Mouse (Mus musculus) C2C12 (cell line): ENCODE results near the gene Coa3. TPM values are rescaled to one million over a fixed set of nuclear protein-coding genes. Genes with fewer than 3 reads are reported as not detected.
A peak's percentile ranks its signal among the peaks of the same experiment; 100 is the strongest.

ENCODE experiments used
- H3K27me3 ChIP-seq: one replicate; pipeline ENCODE4 v1.6.1; 2011; ENCODE audit not compliant: control insufficient read depth, insufficient read depth, insufficient read length
- H3K36me3 ChIP-seq: one replicate; pipeline ENCODE4 v1.6.1; 2011; ENCODE audit not compliant: control insufficient read depth, insufficient read depth
- H3K4me3 ChIP-seq: one replicate; pipeline ENCODE4 v1.5.1; 2011; ENCODE audit warnings: mild to moderate bottlenecking, control low read depth; ENCODE audit not compliant: poor library complexity, insufficient read depth, severe bottlenecking
- H3K79me2 ChIP-seq: one replicate; pipeline ENCODE4 v1.6.1; 2011; ENCODE audit not compliant: control insufficient read depth, insufficient read depth
- H3K79me3 ChIP-seq: one replicate; pipeline ENCODE4 v1.6.1; 2011; ENCODE audit warnings: low read depth, control low read depth
- H3ac ChIP-seq: one replicate; pipeline ENCODE3; 2011; ENCODE audit warnings: low read depth; ENCODE audit not compliant: control insufficient read depth, insufficient read length
- CEBPB ChIP-seq: IDR thresholded peaks from one replicate; pipeline ENCODE4 v1.6.1; 2011; ENCODE audit warnings: low read depth, mild to moderate bottlenecking, control low read depth, moderate library complexity
- CTCF ChIP-seq: IDR thresholded peaks from one replicate; pipeline ENCODE4 v1.5.1; 2011; ENCODE audit not compliant: control insufficient read depth, insufficient read depth, insufficient read length
- FOSL1 ChIP-seq: IDR thresholded peaks from one replicate; pipeline ENCODE4 v1.8.0; 2011; ENCODE audit warnings: mild to moderate bottlenecking, low read length; ENCODE audit not compliant: poor library complexity, insufficient read depth, severe bottlenecking
- MAX ChIP-seq: IDR thresholded peaks from one replicate; pipeline ENCODE4 v1.6.1; 2011; ENCODE audit warnings: mild to moderate bottlenecking, control low read depth
- MYOD1 ChIP-seq: IDR thresholded peaks from one replicate; pipeline ENCODE4 v1.6.1; 2011; ENCODE audit warnings: low read depth; ENCODE audit not compliant: control insufficient read depth, insufficient read length
- MYOG ChIP-seq: IDR thresholded peaks from one replicate; pipeline ENCODE4 v1.6.1; 2011; ENCODE audit not compliant: control insufficient read depth, insufficient read length; ENCODE audit errors: extremely low read depth
- USF1 ChIP-seq: IDR thresholded peaks from one replicate; pipeline ENCODE4 v1.6.1; 2011; ENCODE audit warnings: low read depth, mild to moderate bottlenecking, control low read depth, moderate library complexity
- polyA plus RNA-seq: library from polyadenylated mRNA; unstranded; fragments of >200 nt; fragmentation: generic; extraction: Trizol; gene quantifications from one replicate; pipeline ENCODE4 v1.2.1, GENCODE M21; 2012; ENCODE audit warnings: missing spikeins

The Coa3 gene
- polyA plus RNA-seq, 1 experiment: 85.2 TPM

- Histone ChIP-seq H3K27me3 (peaks cover 11% of the 10 kb centered on the region), H3K79me3 (no peaks in the 10 kb centered on the region), H3K36me3 (no peaks in the 10 kb centered on the region), H3K4me3 (no peak overlapping the region), H3ac (no peak overlapping the region), H3K79me2 (peaks cover 13% of the 10 kb centered on the region)
- TF ChIP-seq USF1: no peak
Measured at GRCm38 (mm10) chr11:101251031-101251430, 27.9 kb downstream of the Coa3 start.

GRCm38 (mm10) chr11:101248258-101248994 lies 30.5 kb downstream of the Coa3 start:
- Histone ChIP-seq H3ac (no peak overlapping the region), H3K27me3 (peaks cover 22% of the 10 kb centered on the region)
- TF ChIP-seq CTCF: peak; percentile 14
- TF ChIP-seq USF1: no peak
- no peak for TF ChIP-seq MYOD1

GRCm38 (mm10) chr11:101247521-101248030 lies 31.3 kb downstream of the Coa3 start:
- H3ac ChIP-seq: no peak overlapping the region
- H3K27me3 ChIP-seq: peaks cover 22% of the 10 kb centered on the region
- TF ChIP-seq CTCF (no peak), FOSL1 (no peak), MAX (no peak), CEBPB (no peak), MYOD1 (no peak), MYOG (no peak)
- H3K79me2 ChIP-seq: no peaks in the 10 kb centered on the region
- H3K36me3 ChIP-seq: no peaks in the 10 kb centered on the region
- no peaks in the 10 kb centered on the region for H3K79me3 ChIP-seq
- H3K4me3 ChIP-seq: no peak overlapping the region

More at GRCm38 (mm10) chr11:101248258-101248994, 30.5 kb downstream of the Coa3 start:
- Histone ChIP-seq H3K4me3 (no peak overlapping the region), H3K79me2 (no peaks in the 10 kb centered on the region), H3K79me3 (no peaks in the 10 kb centered on the region), H3K36me3 (no peaks in the 10 kb centered on the region)

- H3K36me3 ChIP-seq: no peaks in the 10 kb centered on the region
- TF ChIP-seq CTCF (no peak), FOSL1 (no peak), CEBPB (no peak), MAX (no peak), MYOD1 (no peak), MYOG (no peak), USF1 (no peak)
- H3K79me2 ChIP-seq: no peaks in the 10 kb centered on the region
- H3K79me3 ChIP-seq: no peaks in the 10 kb centered on the region
- H3K27me3 ChIP-seq: peaks cover 25% of the 10 kb centered on the region
- H3ac ChIP-seq: peak overlapping the region; percentile 21
- no peak overlapping the region for H3K4me3 ChIP-seq
Measured at GRCm38 (mm10) chr11:101246702-101247012, 32.3 kb downstream of the Coa3 start.

- Histone ChIP-seq H3ac (peak within 1 kb of the TSS; percentile 21), H3K79me3 (no peaks in the 10 kb centered on the region), H3K79me2 (no peaks in the 10 kb centered on the region), H3K4me3 (no peak within 1 kb of the TSS), H3K36me3 (no peaks in the 10 kb centered on the region), H3K27me3 (peaks cover 26% of the 10 kb centered on the region)
- TF ChIP-seq CTCF (no peak), FOSL1 (no peak), CEBPB (no peak), MYOD1 (no peak), USF1 (no peak), MAX (no peak), MYOG (no peak)
Measured at GRCm38 (mm10) chr11:101245855-101246701, 32.8 kb downstream of the Coa3 start, which contains the start of gene Ramp2. Gene Ramp2 (plus strand): TSS chr11:101246028.

- no peak for TF ChIP-seq MAX
- H3K27me3 ChIP-seq: peaks cover 26% of the 10 kb centered on the region
- no peak overlapping the region for H3ac ChIP-seq
- H3K36me3 ChIP-seq: no peaks in the 10 kb centered on the region
- no peaks in the 10 kb centered on the region for H3K79me2 ChIP-seq
- no peak overlapping the region for H3K4me3 ChIP-seq
- H3K79me3 ChIP-seq: no peaks in the 10 kb centered on the region
Measured at GRCm38 (mm10) chr11:101245071-101245470, 33.8 kb downstream of the Coa3 start.
